Mouse (Mus musculus) bone marrow, adult 2 months (tissue): ENCODE results near the gene Lbr. TPM values are rescaled to one million over a fixed set of nuclear protein-coding genes. Genes with fewer than 3 reads are reported as not detected.

Source experiments
- H3K27ac ChIP-seq: fragments of 200-500 bp; 2 replicates; pipeline ENCODE4 v1.5.1; 2012; ENCODE audit warnings: low read depth, mild to moderate bottlenecking, control low read depth, inconsistent platforms, low read length; ENCODE audit not compliant: control insufficient read depth, poor library complexity, insufficient read depth
- H3K4me1 ChIP-seq: fragments of 200-500 bp; 2 replicates; pipeline ENCODE4 v1.6.1; 2011; ENCODE audit warnings: low read length; ENCODE audit not compliant: control insufficient read depth, insufficient read depth
- H3K4me3 ChIP-seq: fragments of 200-500 bp; replicated peaks from 2 replicates; pipeline ENCODE3; 2011; ENCODE audit warnings: mild to moderate bottlenecking, low read depth, low read length, control low read depth; ENCODE audit not compliant: control insufficient read depth
- CTCF ChIP-seq: fragments of 200-500 bp; IDR thresholded peaks from 2 replicates; pipeline ENCODE4 v1.5.1; 2011; ENCODE audit warnings: low read length, control low read depth; ENCODE audit not compliant: control insufficient read depth, insufficient read depth
- POLR2A ChIP-seq: fragments of 200-500 bp; IDR thresholded peaks from 2 replicates; pipeline ENCODE4 v1.6.1; 2011; ENCODE audit warnings: low read depth, mild to moderate bottlenecking, control low read depth, low read length, borderline replicate concordance; ENCODE audit not compliant: control insufficient read depth
- WGBS: fragments of 180-500 bp; shearing (Covaris S2); methylation state at CpG from one replicate; pipeline ENCODE4 v1.1.7; 2018; 5-methylcytosine and 5-hydroxymethylcytosine counted together
- polyA plus RNA-seq: library from polyadenylated mRNA; stranded (reverse); fragments of >200 nt; gene quantifications from 2 replicates; pipeline ENCODE4 v1.2.4, GENCODE M21; 2011; ENCODE audit warnings: low replicate concordance; ENCODE audit not compliant: missing spikeins, insufficient read depth, insufficient read length

The Lbr gene
- 160 and 176 TPM in 2 replicates for polyA plus RNA-seq

DNA sequence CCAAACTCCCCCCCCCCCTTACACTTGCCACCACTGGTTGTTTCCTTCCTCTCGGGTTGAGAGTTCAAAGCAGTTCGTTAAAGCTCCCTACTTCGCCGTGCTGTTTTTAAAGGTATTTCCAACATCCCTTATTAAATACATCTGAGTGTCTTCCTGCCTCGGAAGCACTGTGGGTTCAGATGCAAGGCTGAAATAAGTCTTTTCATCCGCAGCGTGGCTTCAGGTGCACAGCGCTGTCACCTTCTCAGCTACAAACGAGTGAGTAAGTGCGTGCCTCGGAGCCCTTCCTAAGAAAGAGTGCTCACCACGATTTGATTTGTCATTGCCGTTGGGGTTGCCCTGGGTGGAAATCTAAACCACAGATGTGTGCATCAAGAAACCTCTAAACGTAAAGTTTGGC is at the start of gene Lbr:
Gene Lbr, minus strand, starts transcription at position 266 of the 400 bp plus-strand sequence.
- Histone ChIP-seq H3K4me3 (peak within 1 kb of the TSS; percentile 92), H3K4me1 (peaks cover 2% of the 10 kb centered on the region; the same call in 1 of the 2 replicates), H3K27ac (peak within 1 kb of the TSS; percentile 98)
- TF ChIP-seq CTCF (no peak), POLR2A (no peak)
- 0% methylated on average over 14 of the region's 14 CpGs for WGBS

DNA sequence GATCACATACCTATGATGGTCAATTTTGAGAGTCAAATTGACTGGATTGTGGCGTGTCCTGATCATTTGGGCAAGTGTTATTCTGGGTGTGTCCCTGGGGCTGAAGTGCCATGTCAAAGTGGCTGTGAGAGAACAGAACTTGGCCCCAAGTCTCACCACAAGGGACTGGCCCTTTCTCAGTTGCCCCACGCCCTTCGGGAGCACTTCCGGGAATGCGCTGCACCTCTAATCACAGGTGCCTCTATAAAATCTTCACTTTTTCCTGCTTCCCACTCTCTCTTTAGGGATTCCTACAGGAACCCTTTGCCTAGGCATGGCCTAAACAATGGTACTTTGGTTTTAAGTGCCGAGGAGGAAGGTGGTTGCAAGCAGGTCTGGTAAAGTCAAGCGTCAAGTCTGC is 46.8 kb upstream of the Lbr start:
- WGBS = 82% methylated on average over 7 of the region's 7 CpGs
- Histone ChIP-seq H3K4me3 (no peak overlapping the region), H3K27ac (no peak overlapping the region), H3K4me1 (no peaks in the 10 kb centered on the region)
- TF ChIP-seq POLR2A (no peak), CTCF (no peak)

DNA sequence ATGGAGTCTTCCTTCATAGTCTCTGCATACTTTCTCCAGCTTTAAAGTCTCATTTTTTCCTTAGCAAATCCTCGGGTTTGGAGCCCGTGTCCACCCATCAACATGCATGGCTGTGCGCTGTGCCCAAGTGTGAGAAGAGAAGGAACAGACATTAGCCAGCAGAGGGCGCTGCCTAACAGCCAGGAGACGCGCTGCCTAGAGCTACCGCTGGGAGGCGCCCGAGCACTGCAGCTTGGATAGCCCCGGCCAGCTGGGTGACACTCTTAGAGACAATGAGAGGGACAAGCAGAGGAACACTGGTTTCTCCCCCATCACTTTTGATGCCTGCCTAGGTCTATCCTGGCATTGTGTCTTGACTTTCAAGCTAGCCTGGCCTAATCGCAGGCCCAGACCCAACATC is 46.0 kb upstream of the Lbr start:
- TF ChIP-seq POLR2A (no peak), CTCF (peak; percentile 100)
- Histone ChIP-seq H3K4me1 (no peaks in the 10 kb centered on the region), H3K4me3 (no peak overlapping the region), H3K27ac (no peak overlapping the region)
- WGBS = 3% methylated on average over 11 of the region's 11 CpGs

- peak overlapping the region; percentile 37; the same call in 1 of the 2 replicates for H3K27ac ChIP-seq
- WGBS = 9% methylated on average over 8 of the region's 8 CpGs
- TF ChIP-seq POLR2A = no peak
- TF ChIP-seq CTCF = peak; percentile 99
- peaks cover 12% of the 10 kb centered on the region for H3K4me1 ChIP-seq
- H3K4me3 ChIP-seq = no peak overlapping the region
These were observed 38.7 kb upstream of the Lbr start for GRCm38 (mm10) chr1:181881532-181881931.

DNA sequence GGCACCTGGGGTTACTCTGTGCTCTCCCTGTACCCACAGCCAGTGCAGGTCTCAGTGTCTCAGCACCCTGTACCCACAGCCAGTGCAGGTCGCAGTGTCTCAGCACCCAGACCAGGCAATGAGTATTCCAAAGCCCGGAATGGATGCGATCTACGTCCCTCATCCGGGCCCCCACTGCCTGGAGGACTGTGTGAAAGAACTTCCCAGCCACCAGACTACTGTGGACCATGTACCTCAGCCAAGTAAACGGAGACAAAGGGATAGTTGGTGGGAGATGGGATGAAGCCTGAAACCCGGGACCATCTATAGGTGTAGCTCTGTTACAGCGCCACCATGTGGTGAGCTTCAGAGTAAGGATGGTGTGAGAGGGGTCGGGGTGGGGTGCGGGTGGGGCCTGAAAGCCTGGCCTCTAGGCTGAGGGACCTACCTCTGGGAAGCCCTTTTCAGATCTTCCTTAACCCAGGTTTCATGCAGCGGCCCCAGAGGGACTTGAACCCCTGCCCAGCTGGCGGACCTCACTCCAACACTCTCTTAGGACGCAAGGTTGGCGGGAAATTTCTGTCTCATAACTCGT is 38.0 kb upstream of the Lbr start:
- 73% methylated on average over 15 of the region's 15 CpGs for WGBS
- Histone ChIP-seq H3K4me1 (peaks cover 12% of the 10 kb centered on the region), H3K4me3 (no peak overlapping the region), H3K27ac (no peak overlapping the region)
- no peak for TF ChIP-seq POLR2A
- peak; percentile 33; the same call in 1 of the 2 replicates for TF ChIP-seq CTCF

DNA sequence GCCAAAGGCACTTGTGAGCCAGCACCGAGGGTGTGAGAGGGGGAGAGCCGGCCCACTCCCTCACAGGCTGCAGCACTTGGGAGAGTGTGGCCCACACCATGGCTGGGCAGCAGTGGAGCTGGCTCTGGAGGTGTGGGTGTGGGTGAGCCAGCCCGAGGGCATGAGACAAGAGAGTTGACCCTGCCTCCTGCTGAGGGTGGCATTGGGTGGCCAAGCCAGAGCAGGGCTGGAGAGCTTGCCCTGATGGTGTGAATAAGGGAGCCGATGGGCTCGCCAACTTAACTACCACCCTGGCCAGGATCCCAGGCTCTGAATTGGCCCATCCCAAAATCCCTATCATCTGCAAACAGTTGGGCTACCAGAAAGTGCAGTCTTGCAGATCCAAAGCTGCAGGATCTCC is 35.6 kb upstream of the Lbr start:
- TF ChIP-seq POLR2A (no peak), CTCF (no peak)

DNA sequence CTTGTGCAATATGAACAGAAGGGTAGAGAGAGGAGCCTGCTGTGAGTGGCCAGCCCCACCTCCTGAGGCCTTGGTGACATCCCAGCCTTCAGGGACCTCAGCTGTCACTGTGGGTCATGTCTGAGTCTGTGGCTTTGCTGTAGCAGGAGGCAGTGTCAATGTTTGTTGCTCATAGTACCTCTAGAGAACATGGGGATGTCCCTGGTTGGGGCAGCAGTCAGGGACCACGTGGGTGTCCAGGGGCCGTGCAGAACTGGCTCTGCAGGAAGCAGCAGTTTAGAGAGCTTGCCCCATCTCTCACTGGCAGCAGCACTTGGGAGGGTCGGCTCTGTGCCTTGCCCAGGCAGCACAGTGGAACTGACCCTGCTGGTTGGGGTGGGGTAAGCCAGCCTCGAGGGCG is 34.2 kb upstream of the Lbr start:
- WGBS = 6% methylated on average over 5 of the region's 5 CpGs
- TF ChIP-seq POLR2A = no peak
- Histone ChIP-seq H3K27ac (peak overlapping the region; percentile 18; the same call in 1 of the 2 replicates), H3K4me3 (no peak overlapping the region), H3K4me1 (peaks cover 22% of the 10 kb centered on the region)

More for the DNA sequence above, 35.6 kb upstream of the Lbr start:
- 0 out of 2 replicates have a peak overlapping the region, but pooled peaks have one; percentile 2 for H3K27ac ChIP-seq
- no peak overlapping the region for H3K4me3 ChIP-seq
- 70% methylated on average over 5 of the region's 5 CpGs for WGBS
- H3K4me1 ChIP-seq = peaks cover 14% of the 10 kb centered on the region

DNA sequence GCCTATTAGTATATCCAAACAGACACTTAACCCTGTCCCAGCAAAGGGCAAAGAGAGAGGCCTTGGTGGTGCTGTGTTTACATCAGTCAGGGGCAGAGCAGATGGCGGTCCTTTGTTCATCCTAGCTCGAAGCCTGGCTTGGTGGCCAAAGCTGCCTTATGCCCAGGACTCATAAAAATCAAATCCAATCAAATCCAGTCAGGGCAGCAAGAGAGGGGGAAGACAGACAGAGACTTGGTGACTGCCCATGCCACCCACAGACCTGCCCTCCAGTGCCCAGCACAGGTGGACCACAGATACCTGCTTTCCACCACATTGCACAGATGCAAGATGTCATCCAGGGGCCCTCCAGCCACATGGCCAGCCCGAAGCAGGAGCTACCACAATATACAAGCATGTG is 33.8 kb upstream of the Lbr start:
- Histone ChIP-seq H3K4me3 (no peak overlapping the region), H3K27ac (peak overlapping the region; percentile 18; the same call in 1 of the 2 replicates), H3K4me1 (peaks cover 22% of the 10 kb centered on the region)
- WGBS = 61% methylated on average over 3 of the region's 3 CpGs
- TF ChIP-seq POLR2A (no peak), CTCF (no peak)
